Mouse (Mus musculus) cerebellum, adult 9-10 months (tissue): ENCODE results near the gene Slx4.
"Not testable (repeated sequence)": the region's sequence is repeated elsewhere in the genome, so short reads cannot be mapped to it uniquely, and the experiment has no call there.

Experiments
- DNase-seq: peaks from one replicate; pipeline ENCODE4 v3.0.0; 2022

Gene Slx4

GRCm38 (mm10) chr16:4003489-4004398 lies at the start of gene Slx4:
Gene Slx4, minus strand, starts transcription at chr16:4003770.
- DNase-seq: peak; percentile 98

DNA sequence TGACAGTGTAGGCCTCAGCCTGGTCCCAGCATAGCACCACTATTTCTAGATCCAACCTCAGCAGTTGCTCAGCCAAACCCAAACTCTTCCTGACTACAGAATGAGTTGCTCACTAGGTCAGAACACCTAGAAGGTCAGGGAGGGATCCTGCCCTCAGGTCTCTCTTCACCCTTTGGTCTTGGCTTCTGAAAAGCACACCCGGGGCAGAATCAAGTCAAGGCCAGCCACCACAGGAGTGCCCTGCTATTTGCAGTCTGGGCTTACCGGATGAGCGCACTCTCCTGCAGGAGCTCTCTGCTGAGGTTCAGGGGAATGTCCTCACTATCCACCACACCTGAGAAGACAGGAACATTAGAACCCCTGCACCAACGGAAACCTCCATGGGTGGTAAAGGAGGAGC lies 49.0 kb upstream of the Slx4 start:
- no peak for DNase-seq

DNA sequence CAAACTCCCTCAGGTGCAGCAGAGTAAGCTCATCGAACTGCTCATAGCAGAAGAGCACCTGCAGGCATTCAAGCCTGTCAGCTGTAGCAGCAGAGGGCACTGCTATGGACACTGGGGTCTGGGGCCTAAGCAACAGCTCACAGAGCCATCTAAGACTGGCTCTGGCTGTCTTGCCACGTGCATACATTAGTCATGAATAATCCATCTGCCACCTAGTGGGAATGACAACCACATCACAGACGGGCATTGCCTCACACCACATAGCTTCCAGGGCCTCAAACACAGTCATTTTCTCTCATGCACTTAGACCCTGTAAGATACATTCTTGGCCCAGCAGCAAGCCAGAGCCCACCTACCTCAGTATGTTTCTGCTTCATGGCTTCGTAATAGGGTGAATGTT lies 42.0 kb upstream of the Slx4 start:
- DNase-seq: no peak

DNA sequence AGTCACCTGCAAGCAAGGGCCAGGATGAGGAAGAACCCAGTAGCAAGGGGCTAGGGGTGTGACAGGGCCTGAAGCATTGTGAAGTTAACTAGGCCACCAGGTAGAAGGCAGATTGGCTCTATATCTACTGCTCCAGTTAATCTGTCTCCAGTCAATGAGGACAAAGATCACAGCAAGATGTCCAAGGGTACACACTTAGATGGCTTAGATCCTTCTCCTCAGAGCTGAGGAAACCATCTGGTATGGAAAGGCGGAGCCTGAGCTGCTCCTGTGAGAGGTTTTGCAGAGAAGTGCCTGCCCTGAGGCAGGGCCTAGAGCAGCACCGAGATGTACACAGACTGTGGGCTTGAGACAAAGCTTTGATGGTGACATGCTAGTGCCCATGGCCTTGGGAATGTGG lies 40.5 kb upstream of the Slx4 start:
- no peak for DNase-seq

DNA sequence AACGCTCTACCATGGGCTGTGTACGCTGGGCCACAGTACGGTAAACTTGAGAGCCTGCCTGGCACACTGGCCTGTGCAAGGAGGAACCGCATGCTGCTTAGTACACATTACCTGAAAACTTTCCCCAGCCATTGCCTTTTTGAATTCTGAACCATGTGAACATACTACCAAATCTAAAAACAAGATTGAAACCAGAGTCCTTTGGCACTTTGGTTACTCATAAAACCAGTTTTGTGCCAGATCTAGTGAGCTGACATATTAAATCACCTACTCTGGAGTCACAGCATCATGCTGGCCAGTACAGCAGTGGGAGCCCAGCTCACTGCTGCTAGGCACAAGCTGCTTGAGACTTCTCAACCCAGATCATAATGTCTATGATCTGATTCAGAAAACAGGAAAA lies 38.1 kb upstream of the Slx4 start:
- no peak for DNase-seq

GRCm38 (mm10) chr16:4040206-4040605 lies 36.6 kb upstream of the Slx4 start:
- DNase-seq: no peak

GRCm38 (mm10) chr16:4037690-4038089 lies 34.1 kb upstream of the Slx4 start:
- no peak for DNase-seq

GRCm38 (mm10) chr16:4036807-4037206 lies 33.2 kb upstream of the Slx4 start, which contains the start of gene Dnase1:
Gene Dnase1, plus strand, starts transcription at chr16:4036942.
- DNase-seq: no peak

DNA sequence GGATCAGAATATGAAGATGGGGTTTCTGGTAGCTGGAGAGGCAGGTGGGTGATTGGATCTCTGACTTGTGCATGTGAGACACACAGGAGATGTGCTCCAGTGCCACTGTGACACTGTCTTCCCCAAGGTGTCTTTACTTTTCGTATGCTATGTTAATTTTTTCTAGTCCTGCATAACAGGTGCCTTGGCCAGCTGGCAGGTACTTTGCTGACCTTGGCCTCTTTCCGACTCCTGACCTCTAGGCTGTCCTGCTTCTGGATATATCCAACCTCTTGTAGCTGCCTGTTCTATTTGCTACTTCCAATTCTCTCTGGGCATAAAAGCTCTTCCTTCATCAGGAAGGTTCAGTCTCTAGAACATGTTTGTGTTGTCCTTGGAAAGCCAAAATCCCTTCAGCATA lies 32.0 kb upstream of the Slx4 start:
- DNase-seq: no peak

- DNase-seq: no peak
Measured at GRCm38 (mm10) chr16:4034476-4034875, 30.9 kb upstream of the Slx4 start.

GRCm38 (mm10) chr16:4033971-4034370 lies 30.4 kb upstream of the Slx4 start:
- DNase-seq: no peak

DNA sequence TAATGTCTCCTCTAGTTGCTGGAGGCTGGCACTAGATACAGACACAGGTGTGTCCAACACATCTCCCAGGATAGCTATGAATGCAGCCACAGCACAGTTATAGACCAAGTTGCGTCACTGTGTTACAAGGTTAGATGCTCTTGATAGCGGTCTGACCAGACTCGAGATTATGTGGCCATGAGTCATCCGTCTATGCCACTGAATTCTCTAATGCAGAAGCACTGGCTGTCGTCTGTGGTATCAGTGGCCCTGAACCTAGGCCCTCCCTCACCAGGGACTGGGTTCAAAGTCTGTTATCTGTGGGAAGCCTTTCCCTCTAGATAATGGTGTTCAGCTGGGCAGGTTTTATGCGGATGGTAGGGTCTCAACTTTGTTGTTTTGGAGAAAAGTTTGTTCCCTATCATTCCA lies 28.8 kb upstream of the Slx4 start:
- DNase-seq: no peak

GRCm38 (mm10) chr16:4031441-4032274 lies 28.1 kb upstream of the Slx4 start:
- no peak for DNase-seq

GRCm38 (mm10) chr16:4030501-4030900 lies 26.9 kb upstream of the Slx4 start:
- no peak for DNase-seq

DNA sequence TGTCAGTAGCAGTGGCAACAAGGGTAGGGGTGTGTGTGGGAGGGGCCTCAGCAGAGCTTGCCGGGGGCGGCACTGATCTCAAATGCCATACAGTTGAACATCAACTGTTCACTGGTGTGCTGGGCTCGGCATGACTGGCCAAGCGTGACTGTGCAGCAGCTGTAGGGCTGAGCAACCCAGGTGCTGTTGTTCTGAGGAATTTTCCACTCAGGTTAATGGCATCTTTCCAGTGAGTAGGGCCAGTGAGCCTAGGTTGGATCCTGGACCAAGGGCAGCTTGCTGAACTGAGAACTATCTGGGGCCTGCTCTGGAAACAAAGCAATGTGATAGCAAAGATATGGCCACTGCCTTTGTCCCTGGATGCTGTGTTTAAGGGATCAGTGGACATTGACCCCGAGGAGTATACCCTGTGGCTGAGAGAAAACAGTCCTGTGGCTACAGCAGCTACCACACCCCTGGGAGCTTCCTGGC lies 25.8 kb upstream of the Slx4 start:
- DNase-seq: no peak

- DNase-seq: no peak
Measured at GRCm38 (mm10) chr16:4027211-4027610, 23.6 kb upstream of the Slx4 start.

- DNase-seq: no peak
Measured at GRCm38 (mm10) chr16:4026672-4027071, 23.1 kb upstream of the Slx4 start.

DNA sequence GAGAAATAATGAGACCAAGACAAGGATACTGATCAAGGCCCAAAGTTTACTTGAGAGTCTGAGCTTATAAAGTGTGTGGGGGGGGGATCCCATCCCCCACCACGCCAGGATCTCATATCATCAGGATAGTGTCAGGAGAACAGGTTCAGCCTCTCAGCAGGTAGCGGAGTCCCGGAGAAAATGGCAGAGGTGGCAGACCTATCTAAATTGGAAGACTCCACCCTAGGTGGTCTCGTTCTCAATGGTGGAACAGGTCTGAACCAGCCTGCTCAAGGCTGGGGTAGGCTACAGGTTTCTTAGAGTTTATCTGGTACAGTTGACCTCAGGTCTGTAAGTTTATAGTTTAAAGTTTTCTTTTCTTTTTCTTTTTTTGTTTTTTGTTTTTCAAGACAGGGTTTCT lies 19.1 kb upstream of the Slx4 start:
- no peak for DNase-seq

DNA sequence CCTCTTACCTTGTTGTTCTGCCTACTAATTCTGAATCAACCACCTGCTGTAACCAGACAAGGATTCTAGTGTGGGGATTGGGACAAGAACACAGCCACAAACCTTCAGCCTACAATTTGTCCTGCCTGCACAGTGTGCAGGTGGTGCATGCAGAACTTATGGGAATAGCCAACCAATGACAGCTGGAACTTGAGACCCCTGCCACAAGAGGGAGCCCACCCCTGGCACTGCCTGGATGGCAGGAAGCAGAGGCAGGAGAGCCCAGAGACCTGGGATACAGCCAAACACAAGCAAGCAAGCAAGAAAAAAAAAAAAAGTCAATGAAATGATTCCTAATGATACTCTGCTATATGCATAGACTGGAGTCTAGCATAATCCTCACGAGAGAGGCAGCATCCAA lies 17.7 kb upstream of the Slx4 start:
- no peak for DNase-seq

DNA sequence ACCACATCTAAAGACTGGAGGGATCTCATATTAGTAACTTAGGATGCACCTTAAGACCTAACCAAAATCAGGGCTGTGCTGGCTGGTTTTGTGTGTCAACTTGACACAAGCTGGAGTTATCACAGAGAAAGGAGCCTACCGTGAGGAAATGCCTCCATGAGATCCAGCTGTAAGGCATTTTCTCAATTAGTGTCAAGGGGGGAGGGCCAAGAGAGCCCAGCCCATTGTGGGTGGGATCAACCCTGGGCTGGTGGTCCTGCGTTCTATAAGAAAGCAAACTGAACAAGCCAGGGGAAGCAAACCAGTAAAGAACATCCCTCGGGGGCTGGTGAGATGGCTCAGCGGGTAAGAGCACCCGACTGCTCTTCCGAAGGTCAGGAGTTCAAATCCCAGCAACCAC lies 13.9 kb upstream of the Slx4 start:
- DNase-seq: not testable (repeated sequence)

DNA sequence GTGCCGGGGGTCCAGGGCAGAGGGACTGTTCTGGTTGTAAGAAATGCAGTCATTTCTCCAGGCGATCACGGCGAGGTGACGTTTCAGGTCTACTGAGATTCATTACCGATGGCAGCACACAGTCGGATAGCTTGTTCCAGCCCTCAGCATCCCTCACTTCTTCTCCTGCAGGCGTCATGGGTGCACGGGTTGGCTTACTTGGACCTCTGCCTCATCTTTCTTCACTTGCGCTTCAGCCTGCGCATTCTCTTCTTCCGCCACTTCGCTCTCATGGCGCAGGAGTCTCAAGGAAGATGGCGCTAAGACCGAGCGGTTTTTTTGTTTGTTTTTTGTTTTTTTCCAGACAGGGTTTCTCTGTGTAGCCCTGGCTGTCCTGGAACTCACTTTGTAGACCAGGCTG lies 13.2 kb upstream of the Slx4 start:
- not testable (repeated sequence) for DNase-seq

- DNase-seq: no peak
Measured at GRCm38 (mm10) chr16:4014040-4014668, 10.6 kb upstream of the Slx4 start.

GRCm38 (mm10) chr16:4012882-4013570 lies 9.5 kb upstream of the Slx4 start:
- no peak for DNase-seq
